Mouse (Mus musculus): Measurements from ENCODE around the gene Net1. TPM values are rescaled to one million over a fixed set of nuclear protein-coding genes. Genes with fewer than 3 reads are reported as not detected.
"Not testable (repeated sequence)": the region's sequence is repeated elsewhere in the genome, so short reads cannot be mapped to it uniquely, and the experiment has no call there.

Gene Net1
- polyA plus RNA-seq, 1 experiment from 2014 or later: 63.6 TPM

DNA sequence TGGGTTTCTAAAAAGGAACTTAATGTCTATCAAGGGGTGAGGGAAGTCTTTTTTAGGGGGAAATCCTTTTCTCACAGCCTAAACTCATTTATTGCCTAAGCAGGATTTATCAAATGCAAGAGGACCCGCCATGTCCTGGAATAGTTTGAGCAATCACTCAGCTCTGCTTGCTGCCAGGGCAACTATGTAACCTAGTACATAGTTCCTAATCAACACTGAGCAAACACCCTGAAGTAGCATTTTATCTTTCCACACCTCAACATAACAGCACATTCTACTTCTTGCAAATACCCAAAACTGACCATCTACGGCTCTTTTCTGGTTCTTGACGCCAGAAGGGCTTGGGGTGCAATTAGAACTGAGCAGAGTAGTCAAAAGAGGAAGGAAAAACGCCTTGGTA lies 9.8 kb downstream of the Net1 start:
- ATAC-seq (ENCODE audit: insufficient number of reproducible peaks, low FRiP score): no peak
- 56% methylated on average over 4 of the region's 4 CpGs for WGBS

DNA sequence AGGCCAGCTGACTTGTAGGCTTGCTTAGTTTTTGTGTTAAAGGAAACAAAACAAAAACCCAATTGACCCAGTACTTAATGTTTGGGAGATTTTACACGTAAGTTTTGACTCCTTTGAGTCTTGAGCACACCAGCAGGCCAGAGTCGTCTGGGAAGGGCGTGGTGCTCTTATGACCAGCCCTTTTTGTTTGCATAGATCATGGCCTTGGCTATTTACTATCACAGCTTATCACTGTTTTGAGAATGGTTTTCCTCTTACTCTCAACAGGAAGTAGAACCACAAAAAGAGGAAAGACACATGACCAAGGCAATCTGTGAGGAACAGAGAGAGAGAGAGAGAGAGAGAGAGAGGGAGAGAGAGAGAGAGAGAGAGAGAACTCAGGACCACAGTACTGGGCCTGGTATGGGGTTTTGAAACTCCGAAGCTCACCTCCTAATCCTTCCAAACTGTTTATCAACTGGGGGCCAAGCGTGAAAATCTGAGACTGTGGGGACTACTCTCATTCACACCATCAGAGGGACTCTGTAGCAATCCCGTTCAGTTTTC lies 10.8 kb downstream of the Net1 start:
- Histone ChIP-seq H3K4me2 (no peak overlapping the region), H3K4me1 (replicated peaks) (peaks cover 13% of the 10 kb centered on the region; the same call in 1 of the 2 replicates), H3K27me3 (replicated peaks) (no peaks in the 10 kb centered on the region), H3K9me3 (replicated peaks) (no peaks in the 10 kb centered on the region), H3K36me3 (peaks cover 23% of the 10 kb centered on the region), H3K9ac (no peak overlapping the region), H3K4me3 (no peak overlapping the region), H3K27ac (ENCODE audit: poor library complexity, severe bottlenecking) (no peak overlapping the region)
- WGBS: 54% methylated on average over 6 of the region's 6 CpGs
- no peak for ATAC-seq (ENCODE audit: insufficient number of reproducible peaks, low FRiP score)

More for the DNA sequence above, 9.8 kb downstream of the Net1 start:
- Histone ChIP-seq H3K9me3 (replicated peaks) (no peaks in the 10 kb centered on the region), H3K27me3 (replicated peaks) (no peaks in the 10 kb centered on the region), H3K4me2 (no peak overlapping the region), H3K27ac (ENCODE audit: poor library complexity, severe bottlenecking) (no peak overlapping the region), H3K4me1 (replicated peaks) (peaks cover 13% of the 10 kb centered on the region; the same call in 1 of the 2 replicates), H3K4me3 (no peak overlapping the region), H3K36me3 (peaks cover 25% of the 10 kb centered on the region), H3K9ac (no peak overlapping the region)

DNA sequence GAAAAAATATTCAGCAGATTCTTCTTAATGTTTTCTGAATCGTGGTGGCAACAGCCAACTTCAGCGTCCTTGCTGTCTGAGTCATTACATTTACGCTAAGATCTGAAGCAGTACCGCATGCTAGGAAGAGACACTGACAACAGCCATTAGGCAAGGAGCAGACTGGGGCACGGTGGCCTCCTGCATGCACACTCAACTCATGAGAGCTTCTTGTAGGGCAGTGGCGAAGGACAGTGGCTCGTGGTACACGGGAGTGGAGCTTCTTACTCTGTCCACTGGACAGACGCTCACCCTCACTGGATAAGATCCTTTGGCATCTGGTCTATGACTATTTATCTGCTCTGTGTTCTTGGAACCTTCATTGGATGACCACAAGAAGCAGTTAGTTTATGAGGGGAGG lies 18.7 kb downstream of the Net1 start:
- H3K4me3 ChIP-seq: no peak overlapping the region
- H3K9me3 ChIP-seq (replicated peaks): no peaks in the 10 kb centered on the region
- no peaks in the 10 kb centered on the region for H3K4me1 ChIP-seq (replicated peaks)
- H3K27ac ChIP-seq (ENCODE audit: poor library complexity, severe bottlenecking): no peak overlapping the region
- no peak overlapping the region for H3K9ac ChIP-seq
- 87% methylated on average over 9 of the region's 9 CpGs for WGBS
- peaks cover 20% of the 10 kb centered on the region for H3K36me3 ChIP-seq
- ATAC-seq (ENCODE audit: insufficient number of reproducible peaks, low FRiP score): no peak
- H3K4me2 ChIP-seq: no peak overlapping the region
- H3K27me3 ChIP-seq (replicated peaks): no peaks in the 10 kb centered on the region

DNA sequence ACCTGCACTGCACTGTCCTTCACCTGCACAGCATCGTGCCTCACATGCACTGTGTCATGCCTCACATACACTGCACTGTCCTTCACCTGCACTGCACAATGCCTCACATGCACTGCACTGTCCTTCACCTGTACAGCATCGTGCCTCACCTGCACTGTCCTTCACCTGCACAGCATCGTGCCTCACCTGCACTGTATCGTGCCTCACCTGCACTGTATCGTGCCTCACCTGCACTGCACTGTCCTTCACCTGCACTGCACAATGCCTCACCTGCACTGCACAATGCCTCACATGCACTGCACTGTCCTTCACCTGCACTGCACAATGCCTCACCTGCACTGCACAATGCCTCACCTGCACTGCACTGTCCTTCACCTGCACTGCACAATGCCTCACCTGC lies 19.8 kb downstream of the Net1 start:
- not testable (repeated sequence) for H3K4me1 ChIP-seq (replicated peaks); ATAC-seq (ENCODE audit: insufficient number of reproducible peaks, low FRiP score); H3K27me3 ChIP-seq (replicated peaks); H3K4me3 ChIP-seq; H3K9me3 ChIP-seq (replicated peaks); H3K9ac ChIP-seq; H3K4me2 ChIP-seq; H3K27ac ChIP-seq (ENCODE audit: poor library complexity, severe bottlenecking)
- peaks cover 17% of the 10 kb centered on the region for H3K36me3 ChIP-seq
- 90% methylated on average over 5 of the region's 5 CpGs for WGBS

DNA sequence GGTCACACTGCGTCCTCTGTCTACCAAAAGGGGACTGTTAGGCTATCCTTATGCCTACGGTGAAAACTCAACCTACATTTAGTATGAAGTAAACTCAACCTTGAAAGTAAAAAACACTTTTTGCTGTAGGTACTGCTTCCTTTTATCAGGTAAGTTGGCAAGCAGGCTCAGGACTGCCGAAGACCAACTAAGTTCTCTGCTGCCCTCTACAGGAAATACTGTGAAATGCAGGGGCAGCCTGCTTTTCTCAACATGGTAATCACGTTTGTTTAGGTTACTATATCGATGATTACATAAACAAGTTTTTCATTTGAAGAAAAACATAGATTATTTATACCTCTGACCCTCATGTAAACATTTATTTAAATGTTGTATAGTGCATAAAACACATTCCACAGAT lies 21.1 kb downstream of the Net1 start:
- Histone ChIP-seq H3K27me3 (replicated peaks) (no peaks in the 10 kb centered on the region), H3K4me1 (replicated peaks) (no peaks in the 10 kb centered on the region; the same call in none of the 2 replicates), H3K36me3 (peaks cover 17% of the 10 kb centered on the region), H3K9ac (no peak overlapping the region), H3K4me3 (no peak overlapping the region), H3K27ac (ENCODE audit: poor library complexity, severe bottlenecking) (no peak overlapping the region), H3K9me3 (replicated peaks) (no peaks in the 10 kb centered on the region), H3K4me2 (no peak overlapping the region)
- WGBS: 35% methylated on average over 5 of the region's 5 CpGs
- no peak for ATAC-seq (ENCODE audit: insufficient number of reproducible peaks, low FRiP score)

DNA sequence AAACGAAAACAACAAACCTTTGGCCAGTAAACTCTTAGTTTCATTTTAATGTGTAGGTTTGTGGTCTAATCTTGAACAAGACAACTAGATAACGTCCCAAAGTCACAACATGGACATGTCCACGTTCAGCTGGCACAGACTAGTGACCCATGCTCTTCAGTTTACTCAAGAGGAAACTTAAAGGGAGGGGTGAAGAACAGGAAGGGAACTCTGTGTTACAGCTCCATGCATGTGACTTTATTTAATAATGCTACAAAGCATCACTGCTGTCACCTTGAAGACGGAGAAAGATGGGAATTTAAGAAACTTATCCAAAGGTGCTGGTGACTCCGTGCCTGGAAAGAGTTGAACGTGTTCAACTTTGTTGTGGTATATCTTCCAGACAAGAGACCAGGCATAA lies 22.0 kb downstream of the Net1 start:
- H3K36me3 ChIP-seq: peaks cover 17% of the 10 kb centered on the region
- no peak overlapping the region for H3K4me3 ChIP-seq
- H3K27me3 ChIP-seq (replicated peaks): no peaks in the 10 kb centered on the region
- no peak overlapping the region for H3K4me2 ChIP-seq
- peaks cover 6% of the 10 kb centered on the region for H3K4me1 ChIP-seq (replicated peaks)
- ATAC-seq (ENCODE audit: insufficient number of reproducible peaks, low FRiP score): no peak
- H3K9me3 ChIP-seq (replicated peaks): no peaks in the 10 kb centered on the region
- WGBS: 79% methylated on average over 6 of the region's 6 CpGs
- no peak overlapping the region for H3K9ac ChIP-seq
- no peak overlapping the region for H3K27ac ChIP-seq (ENCODE audit: poor library complexity, severe bottlenecking)

DNA sequence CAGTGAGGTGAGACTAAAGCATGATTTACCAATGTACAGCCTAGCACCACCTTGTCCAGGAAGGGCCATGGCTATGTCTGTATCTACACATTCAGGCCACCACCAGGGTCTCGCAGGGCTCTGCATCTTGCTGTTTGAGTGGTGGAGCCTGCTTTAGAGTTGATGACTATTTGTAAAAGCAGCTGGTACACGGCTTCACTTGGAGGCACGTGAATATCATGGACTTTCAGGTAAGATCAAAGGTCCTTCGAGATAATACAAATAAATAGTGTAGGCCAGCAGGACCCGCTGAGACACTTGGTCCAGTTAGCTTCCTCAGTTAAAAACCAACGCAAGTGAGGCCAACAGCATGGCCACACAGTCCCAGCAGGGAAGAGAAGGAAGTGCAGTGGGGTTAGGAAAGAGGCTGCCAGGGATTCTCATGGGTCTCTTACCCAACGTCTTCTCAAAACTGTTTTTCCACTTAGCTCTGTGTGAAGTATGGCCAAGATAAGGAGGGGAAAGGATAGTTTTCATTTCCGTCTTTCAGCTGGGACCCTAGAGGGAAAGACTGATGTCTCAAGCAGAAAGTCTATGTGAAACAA lies 22.5 kb downstream of the Net1 start:
- ATAC-seq (ENCODE audit: insufficient number of reproducible peaks, low FRiP score): no peak
- no peak overlapping the region for H3K4me3 ChIP-seq

DNA sequence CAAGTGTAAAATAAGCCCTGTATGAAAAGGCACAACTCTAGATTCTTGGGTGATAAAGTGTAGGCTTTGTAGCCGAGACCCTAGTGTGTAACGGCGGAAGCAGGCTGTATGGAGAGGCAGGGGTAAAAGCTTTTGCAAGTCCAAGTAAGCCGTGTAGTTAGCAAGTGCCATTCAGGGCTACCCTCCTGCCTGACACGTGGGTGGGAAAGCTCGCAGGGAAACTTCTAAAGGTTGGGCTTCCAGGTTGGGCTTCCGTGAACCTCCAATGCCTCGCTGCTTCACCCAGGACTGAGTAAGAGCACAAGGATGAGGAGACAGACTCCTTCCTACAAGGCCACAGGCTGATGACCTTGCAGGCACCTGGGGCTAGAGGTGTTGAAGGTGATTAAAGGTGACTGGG lies 23.5 kb downstream of the Net1 start:
- H3K9ac ChIP-seq: no peak overlapping the region
- no peak overlapping the region for H3K4me3 ChIP-seq
- 72% methylated on average over 8 of the region's 8 CpGs for WGBS
- H3K9me3 ChIP-seq (replicated peaks): no peaks in the 10 kb centered on the region
- H3K27ac ChIP-seq (ENCODE audit: poor library complexity, severe bottlenecking): no peak overlapping the region
- peaks cover 11% of the 10 kb centered on the region for H3K4me1 ChIP-seq (replicated peaks)
- H3K4me2 ChIP-seq: no peak overlapping the region
- no peaks in the 10 kb centered on the region for H3K27me3 ChIP-seq (replicated peaks)
- H3K36me3 ChIP-seq: peaks cover 9% of the 10 kb centered on the region
- no peak for ATAC-seq (ENCODE audit: insufficient number of reproducible peaks, low FRiP score)

More for the DNA sequence above, 22.5 kb downstream of the Net1 start:
- Histone ChIP-seq H3K9ac (no peak overlapping the region), H3K27ac (ENCODE audit: poor library complexity, severe bottlenecking) (no peak overlapping the region), H3K36me3 (peaks cover 14% of the 10 kb centered on the region), H3K27me3 (replicated peaks) (no peaks in the 10 kb centered on the region), H3K9me3 (replicated peaks) (no peaks in the 10 kb centered on the region), H3K4me2 (no peak overlapping the region), H3K4me1 (replicated peaks) (peaks cover 6% of the 10 kb centered on the region)
- 72% methylated on average over 8 of the region's 8 CpGs for WGBS

DNA sequence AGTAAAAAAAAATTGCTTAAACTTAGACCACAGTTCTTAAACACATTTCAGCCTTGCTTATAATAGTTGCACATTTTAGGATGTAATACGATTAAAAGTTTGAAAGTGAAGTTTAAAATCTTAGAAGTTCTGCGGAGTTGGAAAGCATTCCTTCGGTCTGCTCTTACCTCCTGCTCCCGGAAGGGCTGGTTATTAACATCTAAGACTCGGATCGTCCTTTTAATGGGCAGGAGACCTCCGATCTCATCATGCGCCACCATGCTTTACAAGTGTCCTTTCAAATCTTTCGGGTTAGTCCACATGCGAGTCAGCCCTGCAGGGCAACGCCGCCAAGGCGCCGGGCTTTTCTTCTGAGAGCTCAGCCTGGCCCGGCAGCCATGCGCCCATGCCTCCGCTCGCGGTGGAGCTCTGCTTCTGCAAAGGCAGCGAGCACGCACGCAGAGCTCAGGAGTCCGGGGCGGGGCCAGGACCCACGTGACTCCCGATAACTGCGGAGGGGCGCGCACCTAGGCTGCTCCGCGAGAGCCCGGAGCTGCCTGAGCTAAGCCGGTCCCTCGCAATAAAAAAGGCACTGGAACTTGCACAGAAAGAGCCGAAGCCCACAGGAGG lies 24.8 kb downstream of the Net1 start:
- Histone ChIP-seq H3K9ac (peak overlapping the region; percentile 86), H3K27ac (ENCODE audit: poor library complexity, severe bottlenecking) (peak overlapping the region; percentile 82), H3K4me3 (peak overlapping the region; percentile 76), H3K4me1 (replicated peaks) (peaks cover 11% of the 10 kb centered on the region), H3K27me3 (replicated peaks) (no peaks in the 10 kb centered on the region), H3K9me3 (replicated peaks) (no peaks in the 10 kb centered on the region), H3K4me2 (peak overlapping the region; percentile 63), H3K36me3 (peaks cover 6% of the 10 kb centered on the region)
- under 1% methylated on average over 35 of the region's 35 CpGs for WGBS
- peak; percentile 99 for ATAC-seq (ENCODE audit: insufficient number of reproducible peaks, low FRiP score)

DNA sequence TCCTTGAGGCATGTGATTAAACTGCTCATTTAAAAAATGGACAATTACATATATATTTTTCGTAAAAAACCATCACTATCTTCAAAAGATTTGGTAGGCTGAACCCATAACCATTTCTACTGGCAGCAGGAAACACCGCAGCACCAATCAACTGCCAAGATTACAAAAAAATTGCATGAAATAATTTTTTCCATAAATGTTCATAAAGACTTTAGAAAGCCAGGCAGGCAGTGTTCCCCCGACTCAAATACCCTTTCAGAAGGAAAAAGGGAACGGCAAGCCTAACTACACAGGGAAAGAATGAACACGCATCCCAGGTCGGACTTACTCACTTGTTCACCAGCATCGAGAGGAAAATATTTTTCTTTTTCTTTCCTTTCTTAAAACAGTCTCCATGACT lies 25.4 kb downstream of the Net1 start:
- Histone ChIP-seq H3K9me3 (replicated peaks) (no peaks in the 10 kb centered on the region), H3K27me3 (replicated peaks) (no peaks in the 10 kb centered on the region), H3K4me2 (peak overlapping the region; percentile 67), H3K9ac (peak overlapping the region; percentile 65), H3K36me3 (peaks cover 12% of the 10 kb centered on the region), H3K27ac (ENCODE audit: poor library complexity, severe bottlenecking) (no peak overlapping the region), H3K4me3 (peak overlapping the region; percentile 76), H3K4me1 (replicated peaks) (peaks cover 11% of the 10 kb centered on the region)
- 13% methylated on average over 7 of the region's 7 CpGs for WGBS
- ATAC-seq (ENCODE audit: insufficient number of reproducible peaks, low FRiP score): no peak

DNA sequence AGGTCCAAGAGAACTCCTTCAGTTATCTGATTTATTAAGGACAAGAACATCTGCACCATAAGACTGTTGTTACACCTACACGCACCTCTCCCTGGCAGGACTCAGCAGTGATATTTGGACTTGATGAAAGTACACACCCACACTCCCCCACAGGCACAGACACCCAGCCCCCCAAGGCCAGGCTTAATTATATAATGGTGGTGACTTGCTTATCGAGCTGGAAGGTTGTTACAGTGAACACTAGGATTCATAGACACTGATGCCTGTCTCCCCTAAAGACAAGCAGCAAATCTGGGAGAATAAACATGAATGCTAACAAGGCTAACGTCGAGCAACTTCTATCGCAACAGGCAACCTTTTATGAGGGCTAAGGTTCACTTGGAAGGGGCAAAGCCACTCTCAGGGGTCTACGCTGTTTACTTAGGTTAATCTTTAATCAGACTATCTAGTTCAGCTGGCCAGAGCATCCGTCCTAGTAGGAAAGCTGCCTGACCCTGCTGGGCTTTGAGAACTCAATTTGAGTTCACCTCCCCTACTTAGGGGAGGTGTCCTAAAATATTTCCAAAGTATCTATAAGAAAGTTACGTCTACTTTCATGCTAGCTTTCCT lies 26.4 kb downstream of the Net1 start:
- Histone ChIP-seq H3K27me3 (replicated peaks) (no peaks in the 10 kb centered on the region), H3K4me3 (peak overlapping the region; percentile 76), H3K27ac (ENCODE audit: poor library complexity, severe bottlenecking) (no peak overlapping the region), H3K36me3 (peaks cover 22% of the 10 kb centered on the region), H3K4me1 (replicated peaks) (peaks cover 11% of the 10 kb centered on the region), H3K4me2 (peak overlapping the region; percentile 67), H3K9ac (peak overlapping the region; percentile 57), H3K9me3 (replicated peaks) (no peaks in the 10 kb centered on the region)
- WGBS: 38% methylated on average over 8 of the region's 8 CpGs
- ATAC-seq (ENCODE audit: insufficient number of reproducible peaks, low FRiP score): no peak

Data from heart, embryonic 12.5 days (tissue).